Mouse (Mus musculus) olfactory bulb, adult 2 months (tissue): ENCODE results near the gene Ciita.

Source experiments
- CTCF ChIP-seq: fragments of 200-500 bp; IDR thresholded peaks from 2 replicates; pipeline ENCODE4 v1.5.1; 2012; ENCODE audit warnings: low read depth, mild to moderate bottlenecking, low read length, moderate library complexity; ENCODE audit not compliant: insufficient read depth
- POLR2A ChIP-seq: fragments of 200-500 bp; IDR thresholded peaks from 2 replicates; pipeline ENCODE4 v1.6.1; 2012; ENCODE audit warnings: mild to moderate bottlenecking, low read depth, low read length, moderate library complexity; ENCODE audit not compliant: insufficient read depth

GRCm38 (mm10) chr16:10524866-10525609 lies 45.2 kb downstream of the Ciita start:
- no peak for TF ChIP-seq CTCF
- no peak for TF ChIP-seq POLR2A
